Mouse (Mus musculus) heart, postnatal 0 days (tissue): ENCODE measurements at regions not wholly inside any gene's neighbourhood (a gene's known extent, or its start where the extent isn't known, plus 50 kb on each side); places are given as distances from the start of the nearest gene placed in this dataset.

Experiments used
- CTCF ChIP-seq: IDR thresholded peaks from 2 replicates; pipeline ENCODE4 v1.5.1; 2016; ENCODE audit warnings: antibody characterized with exemption, control low read depth, low read depth
- EP300 ChIP-seq: IDR thresholded peaks from 2 replicates; pipeline ENCODE4 v1.6.1; 2016; ENCODE audit warnings: antibody characterized with exemption, low read depth

- TF ChIP-seq CTCF (no peak), EP300 (no peak)
These were observed 868.6 kb upstream of the Tenm3 start for GRCm38 (mm10) chr8:49712371-49712770.
